Mouse (Mus musculus): ENCODE results near the gene Gm17949.

GRCm38 (mm10) chr17:56989467-56990114, 21.7 kb upstream of the Gm17949 start:
- TF ChIP-seq EP300 (IDR thresholded peaks at IDR 0.05; ENCODE audit: low read depth) (no peak), CTCF (IDR thresholded peaks at IDR 0.05; ENCODE audit: low read depth) (no peak)
